Mouse (Mus musculus): ENCODE measurements at regions not wholly inside any gene's neighbourhood (a gene's known extent, or its start where the extent isn't known, plus 50 kb on each side); places are given as distances from the start of the nearest gene placed in this dataset.

DNA sequence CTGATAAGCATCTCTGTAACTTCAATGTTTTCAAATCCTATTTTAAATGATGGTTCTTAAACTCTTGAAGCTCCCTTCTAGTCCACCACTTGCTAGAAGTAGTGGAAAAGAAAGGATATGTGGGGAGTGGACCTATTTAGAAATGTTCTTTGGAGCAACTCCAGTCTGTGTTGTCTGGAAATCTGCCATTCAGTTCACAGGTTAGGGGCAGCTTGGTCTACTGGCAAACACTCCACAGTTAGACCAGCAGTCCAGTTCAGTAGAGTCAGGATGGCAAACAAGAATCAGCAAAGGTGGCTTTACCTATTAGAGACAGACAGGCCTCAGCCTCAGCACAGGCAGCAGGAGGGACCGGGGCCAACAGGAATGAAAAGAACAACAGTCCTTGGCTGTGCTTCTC is 67.3 kb upstream of the Dpyd start:
- DNase-seq (ENCODE audit: low read depth, low spot score), result no peak

DNA sequence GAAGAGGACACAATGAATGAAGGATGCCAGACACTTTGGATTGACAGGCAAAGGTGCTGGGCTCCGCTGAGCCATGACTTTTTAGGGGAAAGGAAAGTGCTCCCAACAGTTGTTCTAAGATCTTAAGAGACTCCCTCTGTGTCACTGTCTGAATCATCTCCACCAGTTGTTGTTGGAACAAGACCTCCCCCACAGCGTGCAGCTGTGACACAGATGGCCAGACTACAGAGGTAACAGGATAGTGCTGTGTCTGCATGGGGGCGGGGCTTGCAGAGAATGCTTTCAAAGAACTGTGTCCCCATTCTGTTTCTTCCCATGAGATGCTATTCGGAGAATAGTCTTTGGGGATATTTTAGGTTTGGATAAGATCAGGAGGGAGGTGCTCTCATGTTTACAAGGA is 61.7 kb upstream of the Dpyd start:
- DNase-seq (ENCODE audit: low read depth, low spot score), result peak; percentile 4

DNA sequence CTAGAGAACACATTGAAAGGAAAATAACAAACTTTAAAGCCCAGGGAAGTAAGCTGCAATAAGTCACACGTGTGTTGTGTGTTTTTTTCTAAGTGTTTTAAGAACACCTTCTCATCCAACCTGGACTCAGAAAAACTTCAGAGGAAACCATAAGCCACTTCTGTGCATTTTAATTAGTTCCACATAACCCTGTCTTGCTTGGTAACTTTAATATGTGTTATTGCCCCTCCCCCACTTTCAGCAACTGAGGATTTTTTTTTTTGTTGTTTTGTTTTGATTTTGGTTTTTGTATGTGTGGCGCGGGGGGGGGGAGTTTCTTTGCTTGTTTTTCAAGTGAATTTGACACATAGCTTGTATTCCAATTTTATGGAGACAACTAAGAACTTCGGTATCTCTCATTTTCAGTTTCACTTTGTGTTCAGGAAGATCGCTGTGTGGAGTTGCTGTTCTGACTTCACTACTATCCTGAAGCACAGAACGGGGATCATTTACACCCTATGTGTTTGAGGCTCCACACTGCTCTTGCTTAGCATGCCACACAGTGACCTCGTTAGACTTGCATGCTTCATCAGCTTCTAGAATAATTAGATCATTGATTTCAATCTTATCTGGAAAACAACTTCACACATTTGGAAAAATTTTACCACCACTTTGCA is 54.2 kb upstream of the Dpyd start:
- DNase-seq (ENCODE audit: low read depth, low spot score), result no peak

DNA sequence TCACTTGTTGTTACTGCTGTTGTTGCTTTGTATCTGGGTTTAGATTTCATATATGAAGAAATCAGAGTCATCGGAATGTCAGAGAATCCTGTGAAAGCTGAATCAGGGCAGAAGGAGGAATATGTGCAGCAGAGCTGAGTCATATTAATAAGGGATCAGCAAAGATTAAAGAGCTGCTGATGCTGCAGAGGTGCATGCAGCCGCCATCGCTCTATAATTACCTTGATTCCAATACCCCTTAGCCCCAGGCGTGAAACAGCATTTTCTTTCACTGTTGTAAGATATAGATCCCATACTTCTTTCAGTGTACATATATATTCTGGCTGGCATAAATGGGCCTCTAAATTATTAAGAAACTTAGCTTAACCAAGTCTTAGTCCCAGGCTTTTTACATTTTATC is 51.1 kb upstream of the Dpyd start:
- no peak for DNase-seq (ENCODE audit: low read depth, low spot score)

DNA sequence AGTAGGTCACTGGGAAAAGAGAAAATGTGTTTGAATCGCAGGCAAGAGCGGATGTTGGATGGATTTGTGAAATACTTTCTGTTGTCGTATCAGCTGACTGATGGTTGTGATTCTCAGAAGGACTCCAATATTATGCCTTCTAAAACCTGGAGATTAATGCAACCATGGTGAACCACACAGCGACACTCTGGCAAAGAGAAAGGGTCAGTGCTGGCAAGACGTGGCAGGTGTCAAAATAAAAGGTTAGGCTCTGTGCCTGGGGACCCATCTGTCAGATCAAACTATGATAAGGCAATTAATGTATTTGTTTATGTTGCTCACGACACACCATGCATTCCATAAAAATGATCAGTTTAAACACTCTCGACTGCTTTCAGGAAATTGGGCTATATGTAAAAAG is 50.0 kb upstream of the Dpyd start:
- DNase-seq (ENCODE audit: low read depth, low spot score), result no peak

All from ZHBTc4 (cell line).